Mouse (Mus musculus) liver, postnatal 0 days (tissue): ENCODE results near the gene Slit3.

Experiments used
- CTCF ChIP-seq: sonication (generic); IDR thresholded peaks from 2 replicates; pipeline ENCODE4 v1.5.1; 2016; ENCODE audit warnings: antibody characterized with exemption, low read depth
- EP300 ChIP-seq: IDR thresholded peaks from 2 replicates; pipeline ENCODE4 v1.6.1; 2016; ENCODE audit warnings: antibody characterized with exemption, low read depth, mild to moderate bottlenecking

DNA sequence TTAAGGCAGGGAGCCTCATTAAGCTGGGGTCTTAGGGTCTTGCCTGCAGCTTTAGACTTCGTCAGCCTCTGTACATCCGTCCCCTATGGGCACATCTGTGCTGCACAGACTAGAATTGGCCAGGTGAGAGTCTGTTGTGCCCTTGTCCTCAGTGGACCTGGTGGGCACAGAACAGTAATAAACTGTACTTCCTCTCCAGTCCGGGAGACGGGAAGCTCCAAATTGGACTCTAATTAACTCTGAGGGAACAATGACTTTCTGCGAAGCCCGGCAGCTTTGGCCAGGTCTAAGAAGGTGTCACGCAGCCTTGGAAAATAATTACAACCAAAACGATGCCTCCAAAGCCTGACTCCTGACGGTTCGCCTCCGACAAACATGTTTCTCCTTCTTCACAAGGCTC, 155.0 kb downstream of the Slit3 start:
- no peak for TF ChIP-seq CTCF
- TF ChIP-seq EP300: no peak
